ENCODE assay signal across 32 mouse cellular contexts in the genomic region with DNA sequence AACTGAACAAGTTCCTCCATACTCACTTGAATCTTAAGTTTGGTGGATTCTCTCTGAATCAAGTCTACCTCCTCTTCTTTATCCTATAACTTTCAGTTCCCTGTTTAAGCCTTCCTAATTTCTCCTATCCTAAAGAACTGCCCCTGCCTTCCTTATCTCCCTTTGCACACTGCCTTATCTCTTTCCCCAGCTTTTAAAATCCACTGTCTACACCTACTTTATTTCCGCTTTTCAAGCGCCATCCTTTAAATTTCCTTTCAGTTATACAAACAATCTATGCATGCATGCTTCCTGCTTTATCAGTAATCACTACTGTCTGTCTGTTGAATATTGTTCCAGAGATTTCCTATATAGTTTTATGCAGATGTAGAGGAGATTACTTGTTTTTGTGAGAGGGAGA. TPM values are rescaled to one million over a fixed set of nuclear protein-coding genes. Genes with fewer than 3 reads are reported as not detected.
DNase-seq lines count a peak whose midpoint lies in the region; ATAC-seq and TF ChIP-seq lines count a peak whose summit lies in the region.
"Had no signal": no experiment of that assay in that cellular context is flagged by ENCODE, and none has a peak within 500 bp of the region (broad histone marks: within the 10 kb centered on the region; RNA-seq: fewer than 3 reads in every experiment).

No protein-coding gene starts in this region.

- no peak overlapping the region for H3K27ac ChIP-seq in liver, embryonic 15.5 days (replicated peaks)
- no peak overlapping the region for H3K27ac ChIP-seq in liver, embryonic 12.5 days
- H3K27ac ChIP-seq: embryonic facial prominence, embryonic 10.5 days; embryonic facial prominence, embryonic 15.5 days; forebrain, embryonic 12.5 days; hindbrain, embryonic 12.5 days; hindbrain, postnatal 0 days; kidney, postnatal 0 days; midbrain, embryonic 13.5 days; neural tube, embryonic 13.5 days; stomach, postnatal 0 days had no signal

- no peaks in the 10 kb centered on the region for H3K36me3 ChIP-seq in liver, embryonic 15.5 days (replicated peaks)
- H3K36me3 ChIP-seq in liver, embryonic 12.5 days = no peaks in the 10 kb centered on the region
- peaks cover 17% of the 10 kb centered on the region for H3K36me3 ChIP-seq in G1E (replicated peaks)
- H3K36me3 ChIP-seq: embryonic facial prominence, embryonic 10.5 days; embryonic facial prominence, embryonic 15.5 days; forebrain, embryonic 12.5 days; hindbrain, embryonic 12.5 days; neural tube, embryonic 13.5 days had no signal

- ATAC-seq in liver, embryonic 15.5 days (ENCODE audit: insufficient read depth) = 0 out of 2 replicates have a peak, but pooled peaks have one; percentile 18
- ATAC-seq in liver, embryonic 12.5 days = no peak
- peak; percentile 89 for ATAC-seq in G1E (ENCODE audit: extremely low read depth, insufficient number of reproducible peaks, low FRiP score, poor library complexity, severe bottlenecking)
- peak; percentile 58 for ATAC-seq in megakaryocyte progenitor cell, adult 5-6 weeks (replicated peaks; ENCODE audit: poor library complexity)
- ATAC-seq: forebrain, postnatal 0 days; hindbrain, postnatal 0 days; intestine, embryonic 16.5 days; midbrain, embryonic 13.5 days; Patski had no signal

- H3K4me1 ChIP-seq in liver, embryonic 15.5 days (replicated peaks) = no peaks in the 10 kb centered on the region; the same call in 1 of the 2 replicates
- peaks cover 13% of the 10 kb centered on the region; the same call in 1 of the 2 replicates for H3K4me1 ChIP-seq in liver, embryonic 12.5 days
- H3K4me1 ChIP-seq in G1E (ENCODE audit: insufficient read depth, low read depth, low read length) = peaks cover 17% of the 10 kb centered on the region
- H3K4me1 ChIP-seq: embryonic facial prominence, embryonic 10.5 days; embryonic facial prominence, embryonic 15.5 days; forebrain, embryonic 12.5 days; hindbrain, embryonic 12.5 days; midbrain, embryonic 13.5 days; neural tube, embryonic 13.5 days had no signal

- H3K9me3 ChIP-seq in liver, embryonic 15.5 days (replicated peaks) = no peaks in the 10 kb centered on the region
- H3K9me3 ChIP-seq in liver, embryonic 12.5 days (replicated peaks) = no peaks in the 10 kb centered on the region
- H3K9me3 ChIP-seq in G1E (replicated peaks) = no peaks in the 10 kb centered on the region
- H3K9me3 ChIP-seq: embryonic facial prominence, embryonic 10.5 days; embryonic facial prominence, embryonic 15.5 days; forebrain, embryonic 12.5 days; hindbrain, embryonic 12.5 days; midbrain, embryonic 13.5 days; neural tube, embryonic 13.5 days had no signal

- TF ChIP-seq CTCF in G1E (IDR thresholded peaks at IDR 0.05; ENCODE audit: low read depth, low read length) = no peak

- no peak overlapping the region for H3K9ac ChIP-seq in liver, embryonic 15.5 days
- no peak overlapping the region for H3K9ac ChIP-seq in liver, embryonic 12.5 days
- H3K9ac ChIP-seq: embryonic facial prominence, embryonic 15.5 days; forebrain, embryonic 12.5 days; forebrain, postnatal 0 days; hindbrain, embryonic 12.5 days; midbrain, embryonic 13.5 days; neural tube, embryonic 13.5 days had no signal

- no peaks in the 10 kb centered on the region for H3K27me3 ChIP-seq in liver, embryonic 15.5 days
- H3K27me3 ChIP-seq in liver, embryonic 12.5 days (replicated peaks) = no peaks in the 10 kb centered on the region
- H3K27me3 ChIP-seq in G1E (ENCODE audit: insufficient read depth, low read length) = no peaks in the 10 kb centered on the region
- H3K27me3 ChIP-seq: embryonic facial prominence, embryonic 15.5 days; forebrain, embryonic 12.5 days; hindbrain, embryonic 12.5 days; midbrain, embryonic 13.5 days; neural tube, embryonic 13.5 days had no signal

- H3K4me2 ChIP-seq in liver, embryonic 15.5 days = no peak overlapping the region
- H3K4me2 ChIP-seq in liver, embryonic 12.5 days = no peak overlapping the region
- H3K4me2 ChIP-seq: embryonic facial prominence, embryonic 15.5 days; forebrain, embryonic 12.5 days; heart, embryonic 11.5 days; hindbrain, embryonic 12.5 days; midbrain, embryonic 13.5 days; neural tube, embryonic 13.5 days had no signal

- no peak overlapping the region for H3K4me3 ChIP-seq in liver, embryonic 15.5 days (replicated peaks)
- no peak overlapping the region for H3K4me3 ChIP-seq in liver, embryonic 12.5 days
- H3K4me3 ChIP-seq in G1E (ENCODE audit: low read depth, low read length) = no peak overlapping the region
- H3K4me3 ChIP-seq: embryonic facial prominence, embryonic 10.5 days; embryonic facial prominence, embryonic 15.5 days; forebrain, embryonic 12.5 days; hindbrain, embryonic 12.5 days; midbrain, embryonic 13.5 days; neural tube, embryonic 13.5 days had no signal

- 34% methylated on average over 2 of the region's 2 CpGs for WGBS in liver, embryonic 15.5 days (ENCODE audit: insufficient replicate concordance)
- WGBS in liver, embryonic 12.5 days (ENCODE audit: insufficient replicate concordance) = 20% methylated on average over 2 of the region's 2 CpGs

- DNase-seq in G1E (ENCODE audit: low spot score) (peak; percentile 7), adipocyte (ENCODE audit: low spot score) (no peak)
- peak; percentile 18 for DNase-seq in c-Kit-positive CD71-positive TER-119-positive erythroid progenitor cells, embryonic 14.5 days (ENCODE audit: low spot score)
- no peak for DNase-seq in cerebellum, adult 9-10 months
- DNase-seq: adrenal gland, postnatal 14 days; cerebellum, adult 18-20 months; cerebellum, postnatal 14 days; forebrain, postnatal 0 days; gastrocnemius, postnatal 14 days; heart, adult 11 months; heart, postnatal 36 days; kidney, adult 8-10 months; layer of hippocampus, adult 9-11 months; lung, postnatal 4 days; right cerebral cortex, postnatal 4 days; thymus, adult 18-20 months; thymus, postnatal 25 days had no signal

RNA-seq across cellular contexts. Expression of a gene that starts 34.9 kb away (rescaled TPM):
- 3.4 and 3.9 TPM in 2 replicates for polyA plus RNA-seq in liver, embryonic 15.5 days (2015; fragmentation: Nextera tagmentation; extraction: Ambion mirVana)
- 6.1 and 6.2 TPM in 2 replicates for polyA plus RNA-seq in liver, embryonic 12.5 days (2016; fragmentation: Nextera tagmentation; extraction: Ambion mirVana)
- total RNA-seq in G1E (2014; fragmentation: Nextera tagmentation) = 52.4 and 58.8 TPM in 2 replicates
- 14.2 and 16.0 TPM in 2 replicates for total RNA-seq in G1E (2017)
- polyA plus RNA-seq in G1E (2012) = 4.2 and 10.7 TPM in 2 replicates
- total RNA-seq in megakaryocyte progenitor cell, adult 5-6 weeks (2015) = 50.1 and 53.5 TPM in 2 replicates
- total RNA-seq in megakaryocyte progenitor cell, adult 5-6 weeks (2017) = 42.1 and 44.1 TPM in 2 replicates

RNA-seq across cellular contexts. Expression of a gene that starts 54.0 kb away (rescaled TPM):
- polyA plus RNA-seq in liver, embryonic 15.5 days (2015; fragmentation: Nextera tagmentation; extraction: Ambion mirVana) = 0.51 and 0.67 TPM in 2 replicates
- 1.2 TPM in 2 replicates for polyA plus RNA-seq in liver, embryonic 12.5 days (2016; fragmentation: Nextera tagmentation; extraction: Ambion mirVana)
- total RNA-seq in G1E (2014; fragmentation: Nextera tagmentation) = 20.2 and 23.1 TPM in 2 replicates
- 10.3 and 12.2 TPM in 2 replicates for total RNA-seq in G1E (2017)
- 1.4 and 1.5 TPM in 2 replicates for polyA plus RNA-seq in G1E (2012)
- 27.8 and 31.2 TPM in 2 replicates for total RNA-seq in megakaryocyte progenitor cell, adult 5-6 weeks (2015)
- total RNA-seq in megakaryocyte progenitor cell, adult 5-6 weeks (2017) = 9.8 and 14.1 TPM in 2 replicates

Comparison
In these comparisons a context has a peak if more than half of its experiments do, and no peak if none do; other contexts are left out.
1. DNase-seq: peak in G1E (single experiment) and c-Kit-positive CD71-positive TER-119-positive erythroid progenitor cells, embryonic 14.5 days (single experiment); none in cerebellum, adult 9-10 months (single experiment) and adipocyte (single experiment).